Comparison of ENCODE assay signal across 13 mouse cellular contexts in genomic region chr10:107921549-107921948, GRCm38 (mm10). TPM values are rescaled to one million over a fixed set of nuclear protein-coding genes. Genes with fewer than 3 reads are reported as not detected.
DNase-seq lines count a peak whose midpoint lies in the region; ATAC-seq and TF ChIP-seq lines count a peak whose summit lies in the region.
"Had no signal": no experiment of that assay in that cellular context is flagged by ENCODE, and none has a peak within 500 bp of the region (broad histone marks: within the 10 kb centered on the region; RNA-seq: fewer than 3 reads in every experiment).

No protein-coding gene starts in this region.

- DNase-seq in embryonic facial prominence, embryonic 14.5 days (ENCODE audit: low spot score) = peak; percentile 42
- no peak for DNase-seq in embryonic facial prominence, embryonic 10.5 days (ENCODE audit: low spot score)
- peak; percentile 21 to 30 for DNase-seq in lung, adult 18-20 months
- DNase-seq in lung, postnatal 25 days (ENCODE audit: low spot score) = no peak
- peak; percentile 94 for DNase-seq in adrenal gland, postnatal 14 days
- peak; percentile 49 for DNase-seq in lung, postnatal 36 days
- DNase-seq in frontal cortex, postnatal 14 days (ENCODE audit: low spot score in 2 of 2) = no peak
- DNase-seq in layer of hippocampus, adult 2 months (ENCODE audit: low spot score in 2 of 2) = no peak

- H3K9me3 ChIP-seq in embryonic facial prominence, embryonic 14.5 days (ENCODE audit: control insufficient read depth, low read length) = no peaks in the 10 kb centered on the region
- no peaks in the 10 kb centered on the region for H3K9me3 ChIP-seq in embryonic facial prominence, embryonic 10.5 days
- H3K9me3 ChIP-seq: limb, embryonic 13.5 days had no signal

- ATAC-seq in embryonic facial prominence, embryonic 14.5 days (ENCODE audit: low read depth) = no peak
- ATAC-seq: intestine, postnatal 0 days had no signal

- no peak overlapping the region for H3K4me3 ChIP-seq in embryonic facial prominence, embryonic 14.5 days (ENCODE audit: low read depth, low read length)
- H3K4me3 ChIP-seq in embryonic facial prominence, embryonic 10.5 days = no peak overlapping the region
- no peak overlapping the region for H3K4me3 ChIP-seq in layer of hippocampus, adult 2 months
- H3K4me3 ChIP-seq: erythroblast, embryonic 14.5 days; limb, embryonic 13.5 days; myocyte had no signal

- TF ChIP-seq CTCF in layer of hippocampus, adult 2 months (conservative IDR thresholded peaks at IDR 0.05) = no peak

- H3K27ac ChIP-seq in embryonic facial prominence, embryonic 14.5 days (replicated peaks; ENCODE audit: low read depth, low read length) = no peak overlapping the region
- no peak overlapping the region for H3K27ac ChIP-seq in embryonic facial prominence, embryonic 10.5 days (replicated peaks)
- H3K27ac ChIP-seq in layer of hippocampus, adult 2 months = no peak overlapping the region
- H3K27ac ChIP-seq: limb, embryonic 13.5 days had no signal

- no peak overlapping the region for H3K4me2 ChIP-seq in embryonic facial prominence, embryonic 14.5 days (ENCODE audit: low read depth, low read length)
- H3K4me2 ChIP-seq: limb, embryonic 13.5 days had no signal

- no peaks in the 10 kb centered on the region for H3K27me3 ChIP-seq in embryonic facial prominence, embryonic 14.5 days (replicated peaks; ENCODE audit: control insufficient read depth, insufficient read depth, low read length)
- no peaks in the 10 kb centered on the region for H3K27me3 ChIP-seq in embryonic facial prominence, embryonic 10.5 days (replicated peaks; ENCODE audit: low read depth, poor library complexity, severe bottlenecking)
- H3K27me3 ChIP-seq: limb, embryonic 13.5 days had no signal

- WGBS in embryonic facial prominence, embryonic 14.5 days = 43% methylated on average over 1 of the region's 1 CpGs
- 76% methylated on average over 1 of the region's 1 CpGs for WGBS in embryonic facial prominence, embryonic 10.5 days

- H3K4me1 ChIP-seq in embryonic facial prominence, embryonic 14.5 days (ENCODE audit: control insufficient read depth, insufficient read depth, low read length) = no peaks in the 10 kb centered on the region
- no peaks in the 10 kb centered on the region for H3K4me1 ChIP-seq in embryonic facial prominence, embryonic 10.5 days
- H3K4me1 ChIP-seq: limb, embryonic 13.5 days had no signal

- H3K36me3 ChIP-seq in embryonic facial prominence, embryonic 14.5 days (ENCODE audit: control insufficient read depth, insufficient read depth, low read length) = no peaks in the 10 kb centered on the region
- H3K36me3 ChIP-seq in embryonic facial prominence, embryonic 10.5 days (replicated peaks) = no peaks in the 10 kb centered on the region
- H3K36me3 ChIP-seq: limb, embryonic 13.5 days had no signal

- H3K9ac ChIP-seq in embryonic facial prominence, embryonic 14.5 days (ENCODE audit: low read depth, low read length) = no peak overlapping the region
- H3K9ac ChIP-seq: limb, embryonic 13.5 days had no signal

RNA-seq across cellular contexts. Expression of gene Otogl, which starts 9.6 kb away (rescaled TPM):
- 1.2 TPM in 2 replicates for polyA plus RNA-seq in embryonic facial prominence, embryonic 14.5 days (2014; fragmentation: Nextera tagmentation; extraction: Ambion mirVana)
- polyA plus RNA-seq in embryonic facial prominence, embryonic 10.5 days (2016; fragmentation: Nextera tagmentation; extraction: Ambion mirVana) = 0.09 and 0.10 TPM in 2 replicates
- total RNA-seq in adrenal gland, postnatal 14 days (2021) = 0.08 and 0.22 TPM in 2 replicates
- under 1 TPM; 0.29 to 0.41 TPM for total RNA-seq in layer of hippocampus, adult 2 months (2021)
- total RNA-seq: megakaryocyte-erythroid progenitor cell, adult 5-6 weeks had no signal
- polyA plus RNA-seq: erythroblast, embryonic 14.5 days; intestine, postnatal 0 days had no signal

Comparison
In these comparisons a context has a peak if more than half of its experiments do, and no peak if none do; other contexts are left out.
1. DNase-seq: peak in embryonic facial prominence, embryonic 14.5 days (single experiment), lung, adult 18-20 months (2 of 2), adrenal gland, postnatal 14 days (single experiment) and lung, postnatal 36 days (single experiment); none in embryonic facial prominence, embryonic 10.5 days (single experiment), lung, postnatal 25 days (single experiment), frontal cortex, postnatal 14 days (0 of 2) and layer of hippocampus, adult 2 months (0 of 2).